Mouse (Mus musculus) E14TG2a.4 (cell line): ENCODE measurements around the gene Fam205c.

ENCODE experiments used
- H3K27me3 ChIP-seq: 2 replicates; pipeline ENCODE4 v1.6.1; 2014; ENCODE audit warnings: low read length, control low read depth; ENCODE audit not compliant: insufficient read depth
- H3K36me3 ChIP-seq: 2 replicates; pipeline ENCODE4 v1.6.1; 2014; ENCODE audit warnings: low read length, control low read depth; ENCODE audit not compliant: insufficient read depth
- H3K4me1 ChIP-seq: replicated peaks from 2 replicates; pipeline ENCODE4 v1.6.1; 2014; ENCODE audit warnings: low read depth, low read length, control low read depth
- H3K4me3 ChIP-seq: replicated peaks from 2 replicates; pipeline ENCODE4 v1.5.1; 2014; ENCODE audit warnings: mild to moderate bottlenecking, low read length
- H3K9me3 ChIP-seq: 2 replicates; pipeline ENCODE4 v1.6.1; 2014; ENCODE audit warnings: low read length, control low read depth
- CTCF ChIP-seq: conservative IDR thresholded peaks from 2 replicates; pipeline ENCODE4 v1.5.1; 2014; ENCODE audit warnings: low read length
- NANOG ChIP-seq: IDR thresholded peaks from 2 replicates; pipeline ENCODE4 v1.6.1; 2014; ENCODE audit warnings: borderline replicate concordance, low read length, mixed read lengths
- POU5F1 ChIP-seq: IDR thresholded peaks from 2 replicates; pipeline ENCODE4 v1.6.1; 2014; ENCODE audit warnings: low read length, borderline replicate concordance

Fam205c gene

GRCm38 (mm10) chr4:42888806-42889205 lies 14.8 kb upstream of the Fam205c start:
- TF ChIP-seq CTCF (no peak), NANOG (no peak), POU5F1 (no peak)
- Histone ChIP-seq H3K4me3 (no peak overlapping the region), H3K4me1 (no peaks in the 10 kb centered on the region), H3K36me3 (no peaks in the 10 kb centered on the region), H3K9me3 (no peaks in the 10 kb centered on the region), H3K27me3 (no peaks in the 10 kb centered on the region)

GRCm38 (mm10) chr4:42886926-42887325 lies 12.9 kb upstream of the Fam205c start:
- Histone ChIP-seq H3K9me3 (no peaks in the 10 kb centered on the region), H3K4me1 (no peaks in the 10 kb centered on the region), H3K36me3 (no peaks in the 10 kb centered on the region), H3K27me3 (no peaks in the 10 kb centered on the region), H3K4me3 (no peak overlapping the region)
- TF ChIP-seq NANOG (no peak), POU5F1 (no peak), CTCF (no peak)

DNA sequence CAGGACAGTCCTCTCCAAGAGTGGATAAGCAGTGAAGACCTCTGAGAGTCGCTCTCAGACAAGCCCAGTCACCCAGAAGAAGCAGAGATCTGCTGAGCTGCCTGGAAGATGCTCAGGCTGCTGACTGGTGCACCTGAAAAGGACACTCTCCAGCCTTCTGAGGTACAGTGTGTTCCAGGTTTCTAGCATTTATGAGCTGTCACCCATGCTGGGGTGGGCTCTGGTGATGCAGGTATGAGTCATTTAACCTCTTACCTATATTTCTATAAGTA lies 6.6 kb upstream of the Fam205c start:
- Histone ChIP-seq H3K4me3 (no peak overlapping the region), H3K36me3 (no peaks in the 10 kb centered on the region), H3K27me3 (no peaks in the 10 kb centered on the region), H3K4me1 (no peaks in the 10 kb centered on the region), H3K9me3 (no peaks in the 10 kb centered on the region)
- TF ChIP-seq NANOG (no peak), CTCF (no peak), POU5F1 (no peak)

DNA sequence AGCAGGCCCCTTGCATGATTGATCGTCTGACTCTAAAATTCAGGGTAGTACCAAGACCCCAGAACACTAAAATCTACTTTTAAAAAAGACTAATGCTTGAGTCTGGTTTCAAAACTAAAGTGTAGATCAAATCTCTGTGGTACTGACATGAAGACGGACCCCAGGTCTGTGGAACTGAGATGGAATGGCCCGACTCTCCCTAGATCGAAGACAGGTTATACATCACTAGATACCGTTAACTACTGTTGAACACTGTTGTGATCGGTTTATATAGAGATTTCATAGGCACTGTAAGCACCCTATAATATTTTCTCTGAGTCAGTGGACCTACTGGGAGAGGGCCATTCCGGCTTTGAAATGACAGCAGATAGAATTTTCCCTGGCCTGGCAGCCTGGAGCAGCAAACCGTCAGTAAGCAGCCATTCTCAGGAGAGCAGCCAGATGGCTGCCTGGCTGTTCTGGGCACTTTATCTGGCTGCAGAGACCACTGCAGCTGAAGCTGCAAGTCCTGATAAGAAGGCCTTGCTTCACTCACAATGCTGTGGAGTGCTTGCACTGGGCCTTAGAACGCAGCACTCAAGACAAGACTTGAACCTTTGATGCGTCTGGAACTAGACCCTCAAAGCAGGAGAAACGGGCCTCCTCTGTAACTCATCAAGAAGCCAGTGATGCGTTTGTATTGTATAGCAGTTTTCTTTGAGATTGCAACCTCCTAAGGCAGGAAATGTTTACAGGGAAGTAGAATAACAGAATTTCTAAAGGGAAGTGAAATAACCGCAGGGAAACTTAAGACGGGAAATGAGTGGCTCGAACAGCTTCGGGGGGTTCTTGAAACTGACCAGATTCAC lies 6.0 kb upstream of the Fam205c start:
- no peak overlapping the region for H3K4me3 ChIP-seq
- H3K27me3 ChIP-seq: no peaks in the 10 kb centered on the region
- H3K36me3 ChIP-seq: no peaks in the 10 kb centered on the region
- no peak for TF ChIP-seq CTCF
- no peak for TF ChIP-seq NANOG
- no peak for TF ChIP-seq POU5F1
- no peaks in the 10 kb centered on the region for H3K9me3 ChIP-seq
- H3K4me1 ChIP-seq: no peaks in the 10 kb centered on the region

DNA sequence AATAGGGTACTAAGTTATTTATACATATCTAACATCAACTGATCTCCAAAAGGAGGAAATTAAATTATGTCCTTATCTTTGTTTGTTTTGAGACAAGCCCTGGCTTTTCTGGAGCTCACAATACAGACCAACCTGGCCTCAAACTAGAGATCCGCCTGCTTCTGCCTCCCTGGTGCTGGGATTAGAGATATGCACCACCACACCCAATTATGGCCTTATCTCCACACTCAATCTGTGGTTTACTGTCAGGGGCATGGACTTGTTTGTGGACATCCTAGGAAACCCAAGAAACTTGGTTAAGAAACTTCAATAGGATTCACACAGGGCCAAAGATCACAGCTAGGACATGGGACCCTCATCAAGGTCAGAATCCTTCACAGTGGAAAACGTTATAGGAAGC lies 3.6 kb upstream of the Fam205c start:
- Histone ChIP-seq H3K4me3 (no peak overlapping the region), H3K4me1 (peaks cover 7% of the 10 kb centered on the region), H3K36me3 (no peaks in the 10 kb centered on the region), H3K9me3 (no peaks in the 10 kb centered on the region), H3K27me3 (peaks cover 7% of the 10 kb centered on the region; the same call in 1 of the 2 replicates)
- TF ChIP-seq NANOG: no peak
- no peak for TF ChIP-seq CTCF
- no peak for TF ChIP-seq POU5F1

DNA sequence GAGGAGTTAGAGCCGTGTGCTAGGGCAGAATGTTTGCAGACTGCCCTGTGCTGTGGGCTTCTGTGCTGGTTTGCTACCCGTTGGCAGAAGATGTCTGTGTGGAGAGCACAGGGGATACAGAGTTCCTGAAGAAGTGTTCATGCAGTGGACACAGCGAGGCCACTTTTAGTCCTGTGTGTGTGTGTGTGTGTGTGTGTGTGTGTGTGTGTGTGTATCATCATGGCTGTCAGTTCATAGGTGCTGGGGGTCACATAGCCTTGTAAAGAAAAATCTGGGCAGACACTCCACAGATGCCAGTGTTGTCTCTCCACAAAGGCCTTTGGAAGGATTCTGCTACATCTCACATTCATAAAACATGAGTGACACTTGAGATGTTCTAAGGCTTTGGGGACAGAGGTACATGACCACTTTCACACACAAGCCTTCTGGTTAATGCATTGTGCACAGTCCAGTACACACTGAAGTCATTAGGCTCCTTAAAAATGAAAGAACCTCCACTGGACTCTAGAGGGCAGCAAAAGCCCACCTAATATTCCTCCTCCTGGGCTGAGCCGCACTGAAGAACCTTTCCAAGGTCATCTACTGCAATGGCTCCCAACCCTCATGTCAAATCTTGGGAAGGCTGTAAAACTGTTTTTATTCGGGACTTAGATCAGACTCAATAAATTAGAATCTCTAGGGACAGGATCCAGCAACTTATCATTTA lies 2.7 kb upstream of the Fam205c start:
- H3K27me3 ChIP-seq: peaks cover 8% of the 10 kb centered on the region; the same call in 1 of the 2 replicates
- no peak overlapping the region for H3K4me3 ChIP-seq
- no peaks in the 10 kb centered on the region for H3K36me3 ChIP-seq
- TF ChIP-seq CTCF (peak; percentile 38), NANOG (no peak), POU5F1 (no peak)
- no peaks in the 10 kb centered on the region for H3K9me3 ChIP-seq
- peaks cover 12% of the 10 kb centered on the region for H3K4me1 ChIP-seq

- TF ChIP-seq NANOG (no peak), CTCF (no peak), POU5F1 (no peak)
- H3K4me1 ChIP-seq: peaks cover 13% of the 10 kb centered on the region
Measured at GRCm38 (mm10) chr4:42872746-42873435, 1.1 kb downstream of the Fam205c start.

DNA sequence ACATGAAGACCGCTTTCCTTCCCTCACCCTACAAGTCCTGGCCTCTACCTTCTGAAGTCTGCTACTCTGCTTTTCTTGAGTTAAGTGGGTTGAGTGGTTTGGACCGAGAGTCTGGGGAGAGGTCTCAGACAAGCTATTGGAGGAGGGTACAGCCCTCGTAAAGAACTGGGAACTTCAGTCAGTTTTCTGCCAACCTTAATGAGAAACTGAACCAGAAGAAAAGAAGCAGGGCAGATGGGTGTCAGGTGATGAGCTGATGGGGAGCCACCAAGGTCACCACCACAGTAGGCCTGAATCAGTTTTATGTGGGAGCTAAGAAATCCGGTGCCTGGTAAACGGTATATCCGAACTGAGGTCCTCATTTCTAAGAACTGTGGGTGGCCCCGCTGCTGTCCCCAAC lies 1.9 kb downstream of the Fam205c start:
- Histone ChIP-seq H3K27me3 (peaks cover 16% of the 10 kb centered on the region), H3K36me3 (no peaks in the 10 kb centered on the region), H3K9me3 (no peaks in the 10 kb centered on the region), H3K4me3 (no peak overlapping the region), H3K4me1 (peaks cover 13% of the 10 kb centered on the region)
- TF ChIP-seq NANOG: no peak
- no peak for TF ChIP-seq CTCF
- no peak for TF ChIP-seq POU5F1

More at GRCm38 (mm10) chr4:42872746-42873435, 1.1 kb downstream of the Fam205c start:
- Histone ChIP-seq H3K27me3 (peaks cover 16% of the 10 kb centered on the region), H3K4me3 (no peak overlapping the region), H3K36me3 (no peaks in the 10 kb centered on the region), H3K9me3 (no peaks in the 10 kb centered on the region)
